Mouse (Mus musculus) olfactory bulb, adult 2 months (tissue): Measurements from ENCODE around the gene Larp1b.

Source experiments
- CTCF ChIP-seq: fragments of 200-500 bp; IDR thresholded peaks from 2 replicates; pipeline ENCODE4 v1.5.1; 2012; ENCODE audit warnings: low read depth, mild to moderate bottlenecking, low read length, moderate library complexity; ENCODE audit not compliant: insufficient read depth
- POLR2A ChIP-seq: fragments of 200-500 bp; IDR thresholded peaks from 2 replicates; pipeline ENCODE4 v1.6.1; 2012; ENCODE audit warnings: mild to moderate bottlenecking, low read depth, low read length, moderate library complexity; ENCODE audit not compliant: insufficient read depth

- TF ChIP-seq CTCF (no peak), POLR2A (no peak)
Measured at GRCm38 (mm10) chr3:41061831-41062565, 112.4 kb downstream of the Larp1b start.
